Mouse (Mus musculus) lung, postnatal 0 days (tissue): ENCODE results near the gene Rfx1.

Source experiments
- CTCF ChIP-seq: IDR thresholded peaks from 2 replicates; pipeline ENCODE4 v1.5.1; 2016; ENCODE audit warnings: antibody characterized with exemption, mild to moderate bottlenecking
- EP300 ChIP-seq: IDR thresholded peaks from 2 replicates; pipeline ENCODE4 v1.6.1; 2016; ENCODE audit warnings: antibody characterized with exemption, mild to moderate bottlenecking, control low read depth

GRCm38 (mm10) chr8:84025863-84026262, 40.8 kb upstream of the Rfx1 start:
- TF ChIP-seq EP300 (no peak), CTCF (no peak)
